8 mouse cellular contexts compared by ENCODE assay signal in genomic region chr5:137706913-137707633, GRCm38 (mm10). TPM values are rescaled to one million over a fixed set of nuclear protein-coding genes. Genes with fewer than 3 reads are reported as not detected.
DNase-seq lines count a peak whose midpoint lies in the region; ATAC-seq and TF ChIP-seq lines count a peak whose summit lies in the region.

No protein-coding gene starts in this region.

- no peak for TF ChIP-seq CTCF in bone marrow, adult 2 months (IDR thresholded peaks at IDR 0.05; ENCODE audit: control insufficient read depth, insufficient read depth, low read length)
- no peak for TF ChIP-seq CTCF in midbrain, postnatal 0 days (IDR thresholded peaks at IDR 0.05)
- 0 out of 2 replicates have a peak, but pooled peaks have one; percentile 22 for TF ChIP-seq CTCF in thymus, adult 2 months (IDR thresholded peaks at IDR 0.05; ENCODE audit: borderline replicate concordance, control insufficient read depth, extremely low read depth, insufficient read depth, low read length, poor library complexity)

- peak; percentile 35 for DNase-seq in cerebellum, adult 11 months
- peak; percentile 53 for DNase-seq in 3T3-L1 (ENCODE audit: low read depth, low spot score)
- DNase-seq in gonadal fat pad, adult 2 months (ENCODE audit: low read depth) = peak; percentile 81
- peak; percentile 80 to 86 for DNase-seq in kidney, postnatal 4 days
- DNase-seq in midbrain, postnatal 0 days (ENCODE audit: low spot score) = peak; percentile 64
- DNase-seq in thymus, adult 2 months = peak; percentile 86

- WGBS in bone marrow, adult 2 months = 8% methylated on average over 12 of the region's 12 CpGs
- WGBS in midbrain, postnatal 0 days = 46% methylated on average over 12 of the region's 12 CpGs
- WGBS in thymus, adult 2 months = 3% methylated on average over 12 of the region's 12 CpGs

- no peak for TF ChIP-seq POLR2A in bone marrow, adult 2 months (IDR thresholded peaks at IDR 0.05; ENCODE audit: borderline replicate concordance, control insufficient read depth, low read depth, low read length)
- 0 out of 2 replicates have a peak, but pooled peaks have one; percentile 28 for TF ChIP-seq POLR2A in thymus, adult 2 months (IDR thresholded peaks at IDR 0.05; ENCODE audit: control insufficient read depth, extremely low read depth, insufficient read depth, low read length, poor library complexity)

- H3K9me3 ChIP-seq in midbrain, postnatal 0 days (ENCODE audit: low read length) = no peaks in the 10 kb centered on the region

- H3K36me3 ChIP-seq in midbrain, postnatal 0 days (ENCODE audit: insufficient read depth, low read length) = no peaks in the 10 kb centered on the region
- H3K36me3 ChIP-seq in thymus, adult 2 months (ENCODE audit: control insufficient read depth, insufficient read depth, low read length) = no peaks in the 10 kb centered on the region

- H3K9ac ChIP-seq in midbrain, postnatal 0 days (replicated peaks; ENCODE audit: low read length, poor library complexity, severe bottlenecking) = no peak overlapping the region

- no peaks in the 10 kb centered on the region for H3K27me3 ChIP-seq in midbrain, postnatal 0 days (ENCODE audit: insufficient read depth, low read length)
- H3K27me3 ChIP-seq in thymus, adult 2 months (ENCODE audit: control insufficient read depth, insufficient read depth, low read length) = no peaks in the 10 kb centered on the region

- no peak overlapping the region for H3K4me2 ChIP-seq in midbrain, postnatal 0 days (ENCODE audit: low read depth, low read length, poor library complexity, severe bottlenecking)

- peaks cover 4% of the 10 kb centered on the region for H3K4me1 ChIP-seq in bone marrow, adult 2 months (ENCODE audit: control insufficient read depth, insufficient read depth, low read length)
- no peaks in the 10 kb centered on the region for H3K4me1 ChIP-seq in midbrain, postnatal 0 days (ENCODE audit: insufficient read depth, low read length)
- peaks cover 35% of the 10 kb centered on the region for H3K4me1 ChIP-seq in thymus, adult 2 months (replicated peaks; ENCODE audit: control insufficient read depth, insufficient read depth, low read length)

- H3K4me3 ChIP-seq in bone marrow, adult 2 months (replicated peaks; ENCODE audit: control insufficient read depth, low read depth, low read length) = peak overlapping the region; percentile 23
- no peak overlapping the region for H3K4me3 ChIP-seq in midbrain, postnatal 0 days (ENCODE audit: low read depth, low read length)
- H3K4me3 ChIP-seq in thymus, adult 2 months (ENCODE audit: control insufficient read depth, insufficient read depth, low read length) = peak overlapping the region; percentile 24

- ATAC-seq in cerebellum, adult (ENCODE audit: insufficient number of reproducible peaks, low FRiP score, low TSS enrichment) = no peak
- ATAC-seq in midbrain, postnatal 0 days (ENCODE audit: low FRiP score) = no peak

- H3K27ac ChIP-seq in bone marrow, adult 2 months (ENCODE audit: control insufficient read depth, insufficient read depth, low read depth, low read length, poor library complexity) = peak overlapping the region; percentile 87
- H3K27ac ChIP-seq in midbrain, postnatal 0 days (ENCODE audit: low read depth, low read length) = no peak overlapping the region
- peak overlapping the region; percentile 99 for H3K27ac ChIP-seq in thymus, adult 2 months (ENCODE audit: control insufficient read depth, insufficient read depth, low read length)

RNA-seq across cellular contexts. Expression of gene Agfg2, which starts 22.5 kb away (rescaled TPM):
- polyA plus RNA-seq in bone marrow, adult 2 months (2011; ENCODE audit: insufficient read depth, insufficient read length, low replicate concordance, missing spikeins) = 33.1 and 50.5 TPM in 2 replicates
- polyA plus RNA-seq in gonadal fat pad, adult 2 months (2012; rRNA removed) = 42.2 and 46.9 TPM in 2 replicates
- 20.4 and 28.1 TPM in 2 replicates for total RNA-seq in midbrain, postnatal 0 days (2014; rRNA removed)
- 15.5 and 16.9 TPM in 2 replicates for polyA plus RNA-seq in midbrain, postnatal 0 days (2015; fragmentation: Nextera tagmentation; extraction: Ambion mirVana)
- polyA plus RNA-seq in thymus, adult 2 months (2012; rRNA removed) = 205 and 213 TPM in 2 replicates

RNA-seq across cellular contexts. Expression of gene Nyap1, which starts 34.3 kb away (rescaled TPM):
- polyA plus RNA-seq in bone marrow, adult 2 months (2011; ENCODE audit: insufficient read depth, insufficient read length, low replicate concordance, missing spikeins) = 1.2 and 1.9 TPM in 2 replicates
- 3.9 and 4.1 TPM in 2 replicates for polyA plus RNA-seq in gonadal fat pad, adult 2 months (2012; rRNA removed)
- 230 and 261 TPM in 2 replicates for total RNA-seq in midbrain, postnatal 0 days (2014; rRNA removed)
- polyA plus RNA-seq in midbrain, postnatal 0 days (2015; fragmentation: Nextera tagmentation; extraction: Ambion mirVana) = 47.0 and 50.1 TPM in 2 replicates
- polyA plus RNA-seq in thymus, adult 2 months (2012; rRNA removed) = 97.2 and 110 TPM in 2 replicates

RNA-seq across cellular contexts. Expression of gene Tsc22d4, which starts 38.5 kb away (rescaled TPM):
- 143 and 144 TPM in 2 replicates for polyA plus RNA-seq in bone marrow, adult 2 months (2011; ENCODE audit: insufficient read depth, insufficient read length, low replicate concordance, missing spikeins)
- 138 and 226 TPM in 2 replicates for polyA plus RNA-seq in gonadal fat pad, adult 2 months (2012; rRNA removed)
- 188 and 320 TPM in 2 replicates for total RNA-seq in midbrain, postnatal 0 days (2014; rRNA removed)
- 157 and 179 TPM in 2 replicates for polyA plus RNA-seq in midbrain, postnatal 0 days (2015; fragmentation: Nextera tagmentation; extraction: Ambion mirVana)
- 670 and 672 TPM in 2 replicates for polyA plus RNA-seq in thymus, adult 2 months (2012; rRNA removed)

Comparison
In these comparisons a context has a peak if more than half of its experiments do, and no peak if none do; other contexts are left out.
1. DNase-seq: peak in every context shown above with its lines; median percentile 86 in thymus, adult 2 months; 83 in kidney, postnatal 4 days; 81 in gonadal fat pad, adult 2 months; 64 in midbrain, postnatal 0 days; 53 in 3T3-L1; 35 in cerebellum, adult 11 months.